Mouse (Mus musculus): ENCODE results near the gene Nr6a1.
A peak's percentile ranks its signal among the peaks of the same experiment; 100 is the strongest.

Nr6a1 gene

GRCm38 (mm10) chr2:38927115-38927979 is at the start of gene Nr6a1:
Nr6a1 (minus strand) TSS chr2:38927688.
- peak; percentile 89 for DNase-seq (ENCODE audit: low spot score)

DNA sequence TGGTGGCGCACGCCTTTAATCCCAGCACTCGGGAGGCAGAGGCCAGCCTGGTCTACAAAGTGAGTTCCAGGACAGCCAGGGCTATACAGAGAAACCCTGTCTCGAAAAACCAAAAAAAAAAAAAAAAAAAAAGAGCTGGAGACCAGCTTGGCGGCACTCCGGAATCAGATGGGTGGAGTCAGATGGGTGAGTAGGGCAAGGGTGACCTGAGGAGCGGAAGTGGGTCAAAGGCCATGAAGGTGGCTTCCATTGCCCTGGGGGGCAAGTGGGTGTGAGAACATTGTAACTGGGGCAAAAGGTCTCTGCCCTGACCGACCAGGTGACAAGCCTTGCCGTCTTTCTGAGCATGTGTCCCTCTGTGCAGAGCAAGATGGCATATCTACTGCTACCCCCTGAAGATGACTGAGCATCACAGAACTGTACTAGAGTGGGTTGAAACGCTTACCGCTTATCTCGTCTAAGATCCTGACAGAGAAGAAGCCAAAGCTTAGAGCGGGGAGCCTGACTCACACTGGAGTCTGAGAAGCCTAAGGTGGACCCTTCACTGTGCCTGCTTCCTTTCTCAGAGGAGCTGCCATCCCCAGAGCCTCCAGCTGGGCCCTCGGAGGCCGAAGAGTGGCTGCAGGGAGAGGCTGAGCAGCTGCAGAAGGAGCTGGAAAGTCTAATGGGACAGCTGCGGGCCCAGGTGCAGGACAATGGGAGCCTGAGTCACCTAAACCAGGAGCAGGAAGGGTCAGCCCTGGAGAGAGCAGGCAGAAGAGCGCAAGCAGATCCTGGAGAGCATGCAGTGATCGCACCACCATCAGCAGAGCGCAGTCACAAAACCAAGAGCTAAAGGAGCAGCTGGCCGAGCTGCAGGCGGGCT is 48.7 kb upstream of the Nr6a1 start:
- DNase-seq (ENCODE audit: low spot score): no peak

GRCm38 (mm10) chr2:38975181-38975580 is 47.7 kb upstream of the Nr6a1 start:
- DNase-seq (ENCODE audit: low spot score): no peak

DNA sequence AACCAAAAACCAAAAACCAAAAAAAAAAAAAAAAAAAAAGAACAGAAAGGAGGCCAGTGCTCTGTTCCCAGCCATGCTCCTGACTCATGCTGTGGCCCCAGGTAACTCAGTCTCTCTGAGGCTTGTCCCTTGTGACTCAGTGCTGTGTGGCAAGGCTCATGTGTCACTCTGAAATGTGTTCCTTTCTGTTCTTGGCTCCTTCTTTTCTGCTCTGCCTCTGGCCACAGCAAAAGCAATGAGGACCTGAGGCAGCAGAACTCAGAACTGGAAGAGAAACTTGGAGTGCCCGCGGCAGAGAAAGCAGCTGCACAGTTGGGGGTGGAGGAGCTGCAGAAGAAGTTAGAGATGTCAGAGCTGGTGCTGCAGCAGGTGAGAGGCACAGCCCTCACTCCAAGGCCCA is 46.7 kb upstream of the Nr6a1 start:
- DNase-seq (ENCODE audit: low spot score): no peak

DNA sequence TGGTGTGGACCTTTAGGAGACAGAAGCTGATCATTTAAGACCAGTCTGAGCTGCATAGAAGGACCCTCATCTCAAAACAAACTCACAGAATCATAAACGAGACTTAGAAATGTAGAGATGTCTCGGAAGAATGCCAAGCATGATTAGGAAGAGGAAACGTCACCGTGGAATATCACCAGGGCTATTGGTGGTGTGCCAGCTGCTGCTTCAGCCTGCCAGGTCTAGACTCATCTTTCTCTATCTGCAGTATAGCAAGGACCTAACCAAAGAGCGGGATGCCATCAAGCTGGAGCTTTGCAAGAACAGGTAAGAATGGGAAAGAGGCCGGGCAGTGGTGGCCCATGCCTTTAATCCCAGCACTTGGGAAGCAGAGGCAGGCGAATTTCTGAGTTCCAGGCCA is 46.2 kb upstream of the Nr6a1 start:
- DNase-seq (ENCODE audit: low spot score): no peak

DNA sequence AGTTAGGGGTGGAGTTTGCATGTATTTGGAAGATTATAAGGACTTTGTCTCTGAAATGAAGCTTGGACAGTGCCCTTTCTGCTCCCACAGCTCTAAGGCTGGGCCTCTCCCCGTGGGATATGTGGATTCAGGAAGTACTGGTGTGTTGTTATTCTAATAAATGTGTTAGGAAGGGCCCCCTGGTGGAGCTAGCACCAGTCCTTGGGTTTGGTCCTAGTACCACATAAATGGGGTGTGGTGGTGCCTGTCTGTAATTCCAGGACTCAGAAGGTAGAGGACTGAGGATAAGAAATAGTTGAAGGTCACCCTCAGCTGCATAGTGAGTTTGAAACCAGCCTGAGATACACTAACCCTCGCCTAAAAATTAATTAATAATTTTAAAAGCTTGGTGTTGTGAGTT is 45.7 kb upstream of the Nr6a1 start:
- DNase-seq (ENCODE audit: low spot score): no peak

DNA sequence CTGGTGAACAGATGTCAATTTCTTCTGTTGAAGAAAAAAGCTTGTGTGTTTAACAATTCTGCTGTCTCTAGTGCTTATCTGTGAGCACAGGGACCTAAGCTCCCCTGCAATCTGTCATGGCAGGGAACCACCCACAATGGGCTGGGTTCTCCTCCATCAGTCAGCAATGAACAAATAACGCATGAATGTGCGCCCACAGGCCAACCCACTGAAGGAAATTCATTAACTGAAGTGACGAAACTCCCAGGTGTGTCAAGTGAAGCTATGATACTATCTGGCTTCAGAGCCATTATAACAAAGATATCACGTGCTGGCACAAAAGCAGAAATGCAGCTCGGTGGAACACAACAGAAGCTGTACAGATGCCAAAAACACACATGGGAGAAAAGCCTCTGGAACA is 42.6 kb upstream of the Nr6a1 start:
- no peak for DNase-seq (ENCODE audit: low spot score)

GRCm38 (mm10) chr2:38969650-38970049 is 42.2 kb upstream of the Nr6a1 start:
- no peak for DNase-seq (ENCODE audit: low spot score)

DNA sequence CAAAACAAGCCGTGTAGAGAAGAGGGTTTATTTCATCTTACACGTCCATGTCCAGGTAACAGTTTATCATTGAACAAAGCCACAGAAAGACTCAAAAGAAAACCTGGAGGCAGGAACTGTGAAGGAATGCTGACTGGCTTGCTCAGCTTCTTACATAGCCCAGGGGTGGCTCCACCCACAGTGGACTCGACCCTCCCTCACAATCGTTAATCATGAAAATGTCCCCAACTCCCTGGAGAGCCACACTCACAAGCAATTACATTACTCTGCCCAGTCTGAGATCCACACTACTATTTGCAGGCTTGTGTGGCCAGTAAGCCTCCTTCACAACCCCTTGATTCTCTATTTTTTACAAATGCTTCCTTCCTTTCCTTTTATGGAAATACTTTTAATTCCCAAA is 36.7 kb upstream of the Nr6a1 start:
- peak; percentile 79 for DNase-seq (ENCODE audit: low spot score)

DNA sequence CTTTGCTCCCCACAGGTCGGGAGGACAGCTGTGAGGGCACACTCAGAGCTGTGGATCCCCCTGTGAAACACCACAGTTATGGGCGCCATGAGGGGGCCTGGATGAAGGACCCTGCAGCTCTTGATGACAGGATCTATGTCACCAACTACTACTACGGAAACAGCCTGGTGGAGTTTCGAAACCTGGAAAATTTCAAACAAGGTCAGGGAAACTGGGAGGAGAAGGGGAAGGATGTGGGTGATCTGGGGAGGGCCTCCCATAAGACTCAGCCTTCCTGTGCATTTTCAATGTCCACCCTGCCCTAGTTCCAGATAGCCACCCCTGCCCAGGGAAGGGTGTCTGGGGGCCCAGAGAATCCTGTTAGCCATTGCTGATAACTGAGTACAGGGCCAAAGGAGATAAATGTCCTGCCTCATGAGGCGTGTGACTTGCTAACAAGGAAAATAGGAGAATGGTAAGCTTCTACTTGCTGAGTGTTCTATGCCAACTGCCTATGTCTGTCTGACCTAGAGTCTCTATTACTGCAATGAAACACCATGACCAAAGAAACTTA is 30.3 kb upstream of the Nr6a1 start:
- DNase-seq (ENCODE audit: low spot score): no peak

GRCm38 (mm10) chr2:38956062-38956461 is 28.6 kb upstream of the Nr6a1 start:
- no peak for DNase-seq (ENCODE audit: low spot score)

DNA sequence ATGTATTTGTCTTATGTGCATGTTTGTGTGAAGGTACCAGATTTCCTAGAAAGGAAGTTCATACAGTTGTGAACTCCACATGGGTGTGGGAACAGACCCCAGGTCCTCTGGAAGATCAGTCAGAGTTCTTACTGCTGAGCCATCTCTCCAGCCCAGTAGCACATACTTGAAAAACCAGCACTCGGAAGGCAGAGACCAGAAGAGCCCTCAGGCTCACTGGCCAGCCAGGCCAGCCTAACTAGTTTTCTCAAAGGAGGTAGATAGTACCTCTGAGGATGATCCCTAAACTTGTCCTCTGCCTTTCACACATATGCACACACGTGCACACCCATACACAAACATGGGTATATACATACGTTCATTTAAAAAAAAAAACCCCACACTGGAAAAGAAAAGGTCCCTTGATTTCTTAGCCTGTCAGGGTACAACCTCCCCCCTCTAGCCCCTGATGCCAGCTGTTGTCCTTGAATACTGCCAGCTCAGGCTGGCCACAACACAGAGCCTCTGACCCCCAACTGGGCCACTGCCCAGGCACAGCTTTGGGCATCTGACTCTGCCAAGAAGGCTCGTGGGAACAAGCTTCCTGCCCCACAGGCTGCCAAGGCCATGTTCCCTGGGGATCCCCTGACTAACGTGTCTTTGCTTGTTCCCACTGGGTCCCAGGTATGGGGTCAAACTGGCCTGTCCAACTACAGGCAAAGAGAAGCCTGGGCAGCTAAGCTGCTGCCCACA is 25.8 kb upstream of the Nr6a1 start:
- no peak for DNase-seq (ENCODE audit: low spot score)

- DNase-seq (ENCODE audit: low spot score): no peak
These were observed 22.8 kb upstream of the Nr6a1 start for GRCm38 (mm10) chr2:38950281-38950719.

DNA sequence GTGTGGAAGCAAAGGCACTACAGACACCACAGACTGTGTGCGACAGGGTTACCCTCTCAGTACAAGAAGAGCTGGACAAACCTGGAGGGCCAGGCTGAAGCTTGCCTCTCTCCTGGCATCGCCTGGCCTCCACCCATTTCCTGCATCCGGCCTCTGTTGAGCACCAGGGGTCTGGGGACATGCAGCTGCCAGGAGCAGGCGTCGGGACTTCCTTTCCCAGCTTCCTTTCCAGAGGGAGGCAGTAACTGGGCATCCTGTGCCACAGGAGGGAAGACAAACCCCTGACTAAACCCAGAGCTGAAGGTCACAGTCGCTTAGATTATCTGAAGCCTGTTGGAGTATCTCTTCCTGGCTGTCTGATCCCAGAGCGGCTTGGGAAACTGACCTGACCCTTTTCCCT is 20.1 kb upstream of the Nr6a1 start:
- no peak for DNase-seq (ENCODE audit: low spot score)

GRCm38 (mm10) chr2:38944460-38945161 is 17.1 kb upstream of the Nr6a1 start:
- DNase-seq (ENCODE audit: low spot score): no peak

DNA sequence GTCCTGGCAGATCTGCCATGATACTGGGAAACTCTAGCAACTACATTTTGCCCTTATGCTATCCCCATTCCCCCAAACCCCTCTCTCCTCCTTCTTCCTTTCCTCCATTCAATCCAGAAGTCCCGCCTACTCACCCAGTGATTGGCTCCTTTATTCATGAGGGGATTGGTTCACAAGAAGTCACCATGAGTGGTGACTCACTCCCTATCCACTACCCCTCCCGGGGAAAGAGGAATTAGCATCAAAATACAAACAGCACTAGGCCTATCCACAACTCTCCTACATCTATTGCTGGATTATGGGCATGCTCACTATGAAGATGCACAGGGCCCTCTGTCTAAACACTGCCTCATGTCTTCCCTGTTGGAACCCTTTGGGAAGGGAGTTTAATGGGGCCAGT is 16.5 kb upstream of the Nr6a1 start:
- no peak for DNase-seq (ENCODE audit: low spot score)

DNA sequence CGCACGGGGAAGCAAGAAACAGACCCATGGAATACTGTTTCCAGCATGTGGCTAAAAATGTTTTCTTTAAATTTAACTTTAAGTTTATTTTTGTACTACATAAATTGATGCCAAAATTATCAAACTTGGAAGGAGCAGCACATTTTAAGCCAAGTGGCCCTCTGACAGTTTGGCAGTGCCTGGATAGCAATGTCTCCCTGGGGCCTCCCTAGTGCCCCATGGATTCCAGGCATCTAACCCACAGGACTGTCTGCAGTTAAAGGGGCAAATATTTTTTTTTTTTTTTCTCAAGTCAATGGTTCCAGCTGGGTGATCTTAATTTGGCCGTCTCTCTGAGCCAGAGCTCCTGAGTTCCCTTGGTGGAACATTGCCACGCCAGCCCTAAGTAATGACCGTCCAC is 15.7 kb upstream of the Nr6a1 start:
- no peak for DNase-seq (ENCODE audit: low spot score)

DNA sequence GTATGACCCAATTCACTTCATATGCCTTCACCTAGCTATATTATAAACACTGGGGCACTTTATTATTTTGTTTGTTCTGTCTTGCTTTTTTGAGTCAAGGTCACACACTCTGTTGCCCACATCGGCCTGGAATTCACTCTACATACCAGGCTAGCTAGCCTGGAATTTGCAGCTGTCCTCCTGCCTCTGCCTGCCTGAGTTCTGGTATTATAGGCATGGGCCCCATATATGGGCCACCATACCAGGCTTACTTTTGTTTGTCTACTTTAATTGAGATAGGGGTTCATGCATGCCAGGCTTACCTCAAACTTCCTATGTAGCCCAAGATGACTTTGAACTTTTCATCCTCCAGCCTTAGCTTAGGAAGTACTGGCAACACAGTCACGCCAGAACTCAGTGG is 14.4 kb upstream of the Nr6a1 start:
- no peak for DNase-seq (ENCODE audit: low spot score)

GRCm38 (mm10) chr2:38941426-38941825 is 13.9 kb upstream of the Nr6a1 start:
- DNase-seq (ENCODE audit: low spot score): no peak

- DNase-seq (ENCODE audit: low spot score): no peak
These were observed 11.6 kb upstream of the Nr6a1 start for GRCm38 (mm10) chr2:38939047-38939446.

DNA sequence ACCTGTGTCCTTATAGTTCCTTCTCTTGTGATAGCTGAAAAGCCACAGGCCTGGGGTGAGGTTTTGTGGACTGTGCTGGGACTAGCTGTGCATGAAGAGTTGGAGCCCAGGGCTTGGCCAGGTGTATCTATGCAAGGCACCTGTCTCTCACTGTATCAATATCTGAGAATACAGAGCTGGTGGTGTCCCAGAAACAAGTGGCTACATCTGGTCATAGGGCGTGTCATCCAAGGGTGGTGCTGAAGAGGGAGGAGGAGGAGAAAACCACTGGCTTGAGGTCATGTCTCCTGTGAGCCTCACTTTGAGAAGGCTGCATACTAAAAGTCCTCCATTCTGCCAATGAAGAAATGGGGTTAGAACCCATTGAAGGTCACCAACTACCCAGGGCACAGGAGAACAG is 10.5 kb upstream of the Nr6a1 start:
- DNase-seq (ENCODE audit: low spot score): no peak

- DNase-seq (ENCODE audit: low spot score): no peak
These were observed 9.9 kb upstream of the Nr6a1 start for GRCm38 (mm10) chr2:38937396-38937795.
